Mouse (Mus musculus): ENCODE measurements around the gene Parvb. TPM values are rescaled to one million over a fixed set of nuclear protein-coding genes. Genes with fewer than 3 reads are reported as not detected.

The Parvb gene
- total and polyA plus RNA-seq, 2 experiments from 2014 or later, result 4.3 to 9.4 TPM

- Histone ChIP-seq H3K9me3 (ENCODE audit: low read length) (no peaks in the 10 kb centered on the region), H3K4me1 (ENCODE audit: insufficient read depth) (peaks cover 23% of the 10 kb centered on the region), H3K4me3 (ENCODE audit: low read depth, low read length) (no peak overlapping the region), H3K27ac (ENCODE audit: low read depth, low read length) (peak overlapping the region; percentile 21; the same call in 1 of the 2 replicates), H3K36me3 (ENCODE audit: insufficient read depth) (no peaks in the 10 kb centered on the region), H3K27me3 (ENCODE audit: insufficient read depth, low read length) (no peaks in the 10 kb centered on the region), H3K9ac (no peak overlapping the region), H3K4me2 (ENCODE audit: low read depth) (no peak overlapping the region)
- DNase-seq (peak; percentile 64), ATAC-seq (peak; percentile 69; the same call in 1 of the 2 replicates)
- TF ChIP-seq CTCF (IDR thresholded peaks at IDR 0.05; ENCODE audit: low read depth), result no peak
- 30% methylated on average over 15 of the region's 15 CpGs for WGBS
Observed at GRCm38 (mm10) chr15:84226918-84227317, 4.9 kb upstream of the Parvb start.

- H3K36me3 ChIP-seq (ENCODE audit: insufficient read depth), result no peaks in the 10 kb centered on the region
- DNase-seq (no peak), ATAC-seq (no peak)
- peak overlapping the region; percentile 64; the same call in 1 of the 2 replicates for H3K27ac ChIP-seq (ENCODE audit: low read depth, low read length)
- no peak for TF ChIP-seq CTCF (IDR thresholded peaks at IDR 0.05; ENCODE audit: low read depth)
- H3K9ac ChIP-seq, result no peak overlapping the region
- H3K27me3 ChIP-seq (ENCODE audit: insufficient read depth, low read length), result no peaks in the 10 kb centered on the region
- no peaks in the 10 kb centered on the region for H3K9me3 ChIP-seq (ENCODE audit: low read length)
- WGBS, result 14% methylated on average over 5 of the region's 5 CpGs
- H3K4me2 ChIP-seq (ENCODE audit: low read depth), result peak overlapping the region; percentile 88
- no peak overlapping the region for H3K4me3 ChIP-seq (ENCODE audit: low read depth, low read length)
- H3K4me1 ChIP-seq (ENCODE audit: insufficient read depth), result peaks cover 22% of the 10 kb centered on the region
Observed at GRCm38 (mm10) chr15:84230661-84231060, 1.2 kb upstream of the Parvb start.

GRCm38 (mm10) chr15:84231113-84231712 lies 630 bp upstream of the Parvb start:
- Histone ChIP-seq H3K9me3 (ENCODE audit: low read length) (no peaks in the 10 kb centered on the region), H3K4me3 (ENCODE audit: low read depth, low read length) (peak overlapping the region; percentile 38), H3K27ac (ENCODE audit: low read depth, low read length) (peak overlapping the region; percentile 64; the same call in 1 of the 2 replicates), H3K36me3 (ENCODE audit: insufficient read depth) (no peaks in the 10 kb centered on the region), H3K27me3 (ENCODE audit: insufficient read depth, low read length) (no peaks in the 10 kb centered on the region), H3K9ac (peak overlapping the region; percentile 58), H3K4me1 (ENCODE audit: insufficient read depth) (peaks cover 22% of the 10 kb centered on the region), H3K4me2 (ENCODE audit: low read depth) (peak overlapping the region; percentile 88)
- ATAC-seq (peak; percentile 55), DNase-seq (peak; percentile 70)
- no peak for TF ChIP-seq CTCF (IDR thresholded peaks at IDR 0.05; ENCODE audit: low read depth)
- WGBS, result 2% methylated on average over 16 of the region's 16 CpGs

GRCm38 (mm10) chr15:84232609-84233008 lies 766 bp downstream of the Parvb start:
- H3K4me3 ChIP-seq (ENCODE audit: low read depth, low read length), result no peak overlapping the region
- 28% methylated on average over 8 of the region's 8 CpGs for WGBS
- H3K36me3 ChIP-seq (ENCODE audit: insufficient read depth), result no peaks in the 10 kb centered on the region
- DNase-seq (no peak), ATAC-seq (no peak)
- H3K4me2 ChIP-seq (ENCODE audit: low read depth), result peak overlapping the region; percentile 88
- H3K4me1 ChIP-seq (ENCODE audit: insufficient read depth), result peaks cover 18% of the 10 kb centered on the region
- no peak overlapping the region for H3K27ac ChIP-seq (ENCODE audit: low read depth, low read length)
- no peak for TF ChIP-seq CTCF (IDR thresholded peaks at IDR 0.05; ENCODE audit: low read depth)
- H3K9me3 ChIP-seq (ENCODE audit: low read length), result no peaks in the 10 kb centered on the region
- no peak overlapping the region for H3K9ac ChIP-seq
- no peaks in the 10 kb centered on the region for H3K27me3 ChIP-seq (ENCODE audit: insufficient read depth, low read length)

- 82% methylated on average over 7 of the region's 7 CpGs for WGBS
- Histone ChIP-seq H3K27me3 (ENCODE audit: insufficient read depth, low read length) (no peaks in the 10 kb centered on the region), H3K4me2 (ENCODE audit: low read depth) (no peak overlapping the region), H3K4me3 (ENCODE audit: low read depth, low read length) (no peak overlapping the region), H3K9ac (no peak overlapping the region), H3K27ac (ENCODE audit: low read depth, low read length) (no peak overlapping the region), H3K9me3 (ENCODE audit: low read length) (no peaks in the 10 kb centered on the region), H3K4me1 (ENCODE audit: insufficient read depth) (peaks cover 25% of the 10 kb centered on the region), H3K36me3 (ENCODE audit: insufficient read depth) (no peaks in the 10 kb centered on the region)
- peak; percentile 41 for TF ChIP-seq CTCF (IDR thresholded peaks at IDR 0.05; ENCODE audit: low read depth)
- ATAC-seq, result peak; percentile 47
- peak; percentile 43 for DNase-seq
Observed at GRCm38 (mm10) chr15:84234794-84235581, 3.1 kb downstream of the Parvb start.

GRCm38 (mm10) chr15:84235646-84236045 lies 3.8 kb downstream of the Parvb start:
- 76% methylated on average over 7 of the region's 7 CpGs for WGBS
- H3K4me1 ChIP-seq (ENCODE audit: insufficient read depth), result peaks cover 23% of the 10 kb centered on the region
- no peak overlapping the region for H3K27ac ChIP-seq (ENCODE audit: low read depth, low read length)

GRCm38 (mm10) chr15:84238552-84238951 lies 6.7 kb downstream of the Parvb start:
- WGBS, result 15% methylated on average over 15 of the region's 15 CpGs
- Histone ChIP-seq H3K4me2 (ENCODE audit: low read depth) (peak overlapping the region; percentile 27), H3K9me3 (ENCODE audit: low read length) (no peaks in the 10 kb centered on the region), H3K27ac (ENCODE audit: low read depth, low read length) (no peak overlapping the region), H3K9ac (no peak overlapping the region), H3K27me3 (ENCODE audit: insufficient read depth, low read length) (no peaks in the 10 kb centered on the region), H3K4me3 (ENCODE audit: low read depth, low read length) (no peak overlapping the region), H3K36me3 (ENCODE audit: insufficient read depth) (no peaks in the 10 kb centered on the region), H3K4me1 (ENCODE audit: insufficient read depth) (peaks cover 7% of the 10 kb centered on the region)
- no peak for ATAC-seq
- no peak for DNase-seq
- no peak for TF ChIP-seq CTCF (IDR thresholded peaks at IDR 0.05; ENCODE audit: low read depth)

More at GRCm38 (mm10) chr15:84235646-84236045, 3.8 kb downstream of the Parvb start:
- ATAC-seq (no peak), DNase-seq (no peak)
- no peaks in the 10 kb centered on the region for H3K36me3 ChIP-seq (ENCODE audit: insufficient read depth)
- H3K27me3 ChIP-seq (ENCODE audit: insufficient read depth, low read length), result no peaks in the 10 kb centered on the region
- no peak for TF ChIP-seq CTCF (IDR thresholded peaks at IDR 0.05; ENCODE audit: low read depth)
- no peak overlapping the region for H3K4me3 ChIP-seq (ENCODE audit: low read depth, low read length)
- H3K4me2 ChIP-seq (ENCODE audit: low read depth), result no peak overlapping the region
- no peak overlapping the region for H3K9ac ChIP-seq
- H3K9me3 ChIP-seq (ENCODE audit: low read length), result no peaks in the 10 kb centered on the region
